10 mouse cellular contexts compared by ENCODE assay signal in the genomic region with DNA sequence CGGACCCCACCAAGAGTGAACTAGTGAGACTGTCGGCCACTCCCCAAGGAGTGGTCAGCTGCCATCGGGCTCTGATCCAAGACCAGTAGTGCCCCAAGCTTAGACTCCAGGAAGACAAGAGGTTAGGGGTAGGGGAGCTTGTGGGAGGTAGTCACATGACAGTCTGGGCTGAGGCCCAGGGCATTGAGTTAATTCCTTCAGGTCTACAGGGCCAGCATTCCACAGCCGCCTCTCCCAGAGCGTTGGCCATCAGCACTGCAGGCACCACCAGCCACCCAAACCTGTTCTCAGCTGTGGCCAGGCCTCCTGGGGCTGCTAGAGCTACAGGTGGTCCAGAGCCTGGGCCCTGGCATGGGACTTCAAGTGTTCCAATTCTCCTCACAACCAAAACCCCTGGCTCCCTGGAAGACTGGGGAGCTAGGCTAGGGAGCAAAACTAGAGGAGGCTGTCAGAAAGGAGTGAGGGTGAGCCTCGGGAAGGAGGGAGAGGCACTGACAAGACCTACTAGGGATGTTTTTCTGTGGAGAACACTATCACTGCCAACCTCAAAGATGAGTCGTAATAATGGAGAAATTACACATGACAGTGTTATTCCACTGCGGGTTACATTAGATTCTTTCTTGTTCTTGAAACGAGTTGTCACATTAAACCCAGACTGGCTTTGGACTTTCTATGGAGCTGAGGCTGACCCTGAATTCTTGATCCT. TPM values are rescaled to one million over a fixed set of nuclear protein-coding genes. Genes with fewer than 3 reads are reported as not detected.
DNase-seq lines count a peak whose midpoint lies in the region; ATAC-seq lines count a peak whose summit lies in the region.
"Had no signal": no experiment of that assay in that cellular context is flagged by ENCODE, and none has a peak within 500 bp of the region (broad histone marks: within the 10 kb centered on the region; RNA-seq: fewer than 3 reads in every experiment).

No protein-coding gene starts in this region.

- H3K9ac ChIP-seq in forebrain, embryonic 12.5 days, result no peak overlapping the region
- H3K9ac ChIP-seq in forebrain, embryonic 11.5 days (ENCODE audit: low read length), result no peak overlapping the region
- no peak overlapping the region for H3K9ac ChIP-seq in heart, embryonic 14.5 days (ENCODE audit: low read length)
- H3K9ac ChIP-seq: neural tube, embryonic 13.5 days had no signal

- H3K27me3 ChIP-seq in forebrain, embryonic 12.5 days, result no peaks in the 10 kb centered on the region
- no peaks in the 10 kb centered on the region for H3K27me3 ChIP-seq in forebrain, embryonic 11.5 days (ENCODE audit: control insufficient read depth, insufficient read depth, low read length)
- no peaks in the 10 kb centered on the region for H3K27me3 ChIP-seq in heart, embryonic 14.5 days (ENCODE audit: control insufficient read depth, insufficient read depth, low read length)
- H3K27me3 ChIP-seq: CH12.LX; neural tube, embryonic 13.5 days had no signal

- ATAC-seq in forebrain, embryonic 12.5 days (ENCODE audit: low FRiP score), result no peak
- no peak for ATAC-seq in forebrain, embryonic 11.5 days (replicated peaks; ENCODE audit: low FRiP score)
- peak; percentile 69 for ATAC-seq in heart, embryonic 14.5 days (ENCODE audit: insufficient number of reproducible peaks, insufficient read depth, low FRiP score, low read depth)

- no peak for DNase-seq in forebrain, embryonic 11.5 days (ENCODE audit: low spot score)
- peak; percentile 84 for DNase-seq in Muller cell, postnatal 12 days (ENCODE audit: inconsistent ontology term)
- peak; percentile 84 to 88 for DNase-seq in lung, adult 18-20 months
- DNase-seq in right cerebral cortex, postnatal 4 days, result no peak
- no peak for DNase-seq in spleen, postnatal 14 days (ENCODE audit: low spot score in 2 of 2)
- no peak for DNase-seq in frontal cortex, postnatal 25 days (ENCODE audit: low spot score in 2 of 2)

- H3K27ac ChIP-seq in forebrain, embryonic 12.5 days, result 0 out of 2 replicates have a peak overlapping the region, but pooled peaks have one; percentile 13
- H3K27ac ChIP-seq in forebrain, embryonic 11.5 days (ENCODE audit: low read depth, low read length), result no peak overlapping the region
- H3K27ac ChIP-seq in heart, embryonic 14.5 days (replicated peaks in 1 of 2; ENCODE audit: control insufficient read depth in 1 of 2, insufficient read depth in 1 of 2, low read depth in 2 of 2, low read length in 2 of 2), result peak overlapping the region; percentile 1 to 45; a peak in 3 of 4 replicates
- H3K27ac ChIP-seq: neural tube, embryonic 13.5 days had no signal

- 71% methylated on average over 9 of the region's 9 CpGs for WGBS in forebrain, embryonic 12.5 days
- WGBS in forebrain, embryonic 11.5 days, result 70% methylated on average over 9 of the region's 9 CpGs
- 50% methylated on average over 9 of the region's 9 CpGs for WGBS in heart, embryonic 14.5 days

- no peak overlapping the region for H3K4me2 ChIP-seq in forebrain, embryonic 12.5 days
- H3K4me2 ChIP-seq in forebrain, embryonic 11.5 days (ENCODE audit: low read depth, low read length, severe bottlenecking), result no peak overlapping the region
- H3K4me2 ChIP-seq in heart, embryonic 14.5 days (ENCODE audit: low read length), result no peak overlapping the region
- H3K4me2 ChIP-seq: neural tube, embryonic 13.5 days had no signal

- no peaks in the 10 kb centered on the region for H3K9me3 ChIP-seq in forebrain, embryonic 12.5 days
- no peaks in the 10 kb centered on the region for H3K9me3 ChIP-seq in forebrain, embryonic 11.5 days (ENCODE audit: control insufficient read depth, low read length)
- no peaks in the 10 kb centered on the region for H3K9me3 ChIP-seq in heart, embryonic 14.5 days (ENCODE audit: control insufficient read depth, low read length)
- H3K9me3 ChIP-seq: neural tube, embryonic 13.5 days had no signal

- H3K36me3 ChIP-seq in forebrain, embryonic 12.5 days (replicated peaks), result no peaks in the 10 kb centered on the region
- H3K36me3 ChIP-seq in forebrain, embryonic 11.5 days (ENCODE audit: control insufficient read depth, insufficient read depth, low read length), result no peaks in the 10 kb centered on the region
- no peaks in the 10 kb centered on the region for H3K36me3 ChIP-seq in heart, embryonic 14.5 days (ENCODE audit: control insufficient read depth, insufficient read depth, low read length)
- H3K36me3 ChIP-seq: neural tube, embryonic 13.5 days had no signal

- no peak overlapping the region for H3K4me3 ChIP-seq in forebrain, embryonic 12.5 days (replicated peaks)
- H3K4me3 ChIP-seq in forebrain, embryonic 11.5 days (ENCODE audit: low read depth, low read length), result no peak overlapping the region
- no peak overlapping the region for H3K4me3 ChIP-seq in heart, embryonic 14.5 days (ENCODE audit: control insufficient read depth in 1 of 2, insufficient read depth in 1 of 2, low read depth in 1 of 2, low read length in 2 of 2)
- H3K4me3 ChIP-seq: neural tube, embryonic 13.5 days had no signal

- H3K4me1 ChIP-seq in forebrain, embryonic 12.5 days, result peaks cover 4% of the 10 kb centered on the region
- H3K4me1 ChIP-seq in forebrain, embryonic 11.5 days (replicated peaks; ENCODE audit: control insufficient read depth, insufficient read depth, low read length), result no peaks in the 10 kb centered on the region
- peaks cover 15 to 21% of the 10 kb centered on the region in 2 experiments for H3K4me1 ChIP-seq in heart, embryonic 14.5 days (ENCODE audit: control insufficient read depth in 2 of 2, insufficient read depth in 2 of 2, low read length in 2 of 2)

RNA-seq across cellular contexts. Expression of a gene that starts 12.1 kb away (rescaled TPM):
- 74.8 and 81.9 TPM in 2 replicates for polyA plus RNA-seq in forebrain, embryonic 12.5 days (2016; fragmentation: Nextera tagmentation; extraction: Ambion mirVana)
- 40.3 and 42.7 TPM in 2 replicates for polyA plus RNA-seq in forebrain, embryonic 11.5 days (2014; fragmentation: Nextera tagmentation; extraction: Ambion mirVana)
- 32.8 and 36.1 TPM in 2 replicates for polyA plus RNA-seq in heart, embryonic 14.5 days (2014; fragmentation: Nextera tagmentation; extraction: Ambion mirVana)

Comparison
In these comparisons a context has a peak if more than half of its experiments do, and no peak if none do; other contexts are left out.
1. DNase-seq: peak in Muller cell, postnatal 12 days (single experiment) and lung, adult 18-20 months (2 of 2); none in forebrain, embryonic 11.5 days (single experiment), right cerebral cortex, postnatal 4 days (single experiment), spleen, postnatal 14 days (0 of 2) and frontal cortex, postnatal 25 days (0 of 2).